Mouse (Mus musculus): ENCODE data around the gene Map4. TPM values are rescaled to one million over a fixed set of nuclear protein-coding genes. Genes with fewer than 3 reads are reported as not detected.

Gene Map4
- total RNA-seq, 2 experiments from 2014 or later: 75.6 to 96.8 TPM

DNA sequence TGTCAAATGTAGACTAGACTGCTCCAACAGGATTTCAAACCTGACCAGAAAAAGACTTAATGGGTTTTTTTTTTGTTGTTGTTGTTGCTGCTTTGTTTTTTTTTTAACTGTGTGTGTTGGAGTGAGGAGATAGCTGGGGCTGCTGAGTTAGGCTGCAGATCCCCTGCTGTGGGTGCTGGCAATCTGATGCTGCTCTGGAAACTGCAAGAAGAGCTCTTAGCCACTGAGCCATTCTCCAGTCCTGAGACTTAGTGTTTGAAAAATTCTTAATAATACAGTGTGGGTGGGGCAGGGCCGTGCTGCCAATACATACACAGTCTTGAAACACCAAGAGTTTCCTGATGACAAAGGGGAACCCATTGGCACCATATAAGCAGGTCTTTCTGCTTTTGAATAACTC lies 70.7 kb downstream of the Map4 start:
- no peak for DNase-seq

DNA sequence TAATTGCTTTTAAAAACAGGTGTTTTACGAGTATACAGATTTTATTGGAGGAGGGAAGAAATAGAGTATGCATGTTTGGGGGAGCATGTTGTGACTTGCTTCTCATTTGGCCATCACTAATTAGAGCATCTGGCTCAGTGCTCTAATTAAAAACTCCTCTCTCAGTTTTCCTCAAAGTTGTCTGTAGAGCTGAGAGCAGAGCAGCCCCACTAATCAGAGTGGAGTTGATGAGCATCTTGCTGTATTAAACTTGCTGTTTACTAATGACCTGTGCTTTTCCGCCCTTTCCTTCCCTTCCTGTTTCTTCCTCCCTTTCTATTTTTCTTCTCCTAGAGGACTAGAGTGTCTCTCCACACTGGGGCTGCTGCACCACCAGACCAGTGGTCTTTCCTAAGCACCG lies 71.2 kb downstream of the Map4 start:
- no peak for DNase-seq

DNA sequence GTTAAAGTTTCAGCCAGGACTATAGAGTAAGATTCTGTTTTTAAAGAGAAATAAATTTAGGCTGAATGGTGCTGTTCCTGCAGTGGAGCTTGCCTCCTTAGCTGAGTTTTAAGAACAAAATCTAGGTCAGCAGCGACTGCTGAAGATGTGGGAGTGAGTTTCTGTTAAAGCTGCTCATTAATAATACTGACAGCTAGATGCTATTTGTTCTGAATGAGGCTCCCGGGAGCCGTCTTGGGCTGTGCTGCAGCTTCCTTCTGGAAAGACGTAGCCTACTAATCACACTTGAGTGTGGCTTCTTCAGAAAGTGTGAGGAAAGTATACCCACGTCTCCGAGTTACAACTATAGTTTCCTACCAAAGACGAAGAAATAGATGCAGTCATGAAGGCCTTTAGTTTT lies 88.0 kb downstream of the Map4 start:
- no peak for DNase-seq

DNA sequence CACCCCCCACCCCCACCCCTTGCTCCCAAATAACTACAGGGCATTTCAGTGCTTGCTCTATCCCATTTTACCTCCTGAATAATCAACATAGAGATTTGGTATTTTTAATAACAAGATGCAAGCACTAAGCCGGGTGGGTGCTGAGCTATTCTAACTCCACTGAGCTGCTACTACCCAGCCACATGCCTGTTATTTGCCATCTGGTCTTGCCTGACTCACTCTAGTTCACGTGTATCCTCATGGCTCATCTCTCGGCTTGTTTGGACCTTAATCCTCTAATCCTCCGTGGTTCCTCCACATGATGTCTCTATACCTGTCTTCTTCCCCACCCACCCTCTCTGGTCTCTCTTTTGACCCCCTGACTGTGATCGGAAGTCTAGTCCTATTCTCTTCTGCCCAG lies 89.1 kb downstream of the Map4 start:
- no peak for DNase-seq

- no peak for DNase-seq
Observed at GRCm38 (mm10) chr9:110021463-110021862, 90.2 kb downstream of the Map4 start.

DNA sequence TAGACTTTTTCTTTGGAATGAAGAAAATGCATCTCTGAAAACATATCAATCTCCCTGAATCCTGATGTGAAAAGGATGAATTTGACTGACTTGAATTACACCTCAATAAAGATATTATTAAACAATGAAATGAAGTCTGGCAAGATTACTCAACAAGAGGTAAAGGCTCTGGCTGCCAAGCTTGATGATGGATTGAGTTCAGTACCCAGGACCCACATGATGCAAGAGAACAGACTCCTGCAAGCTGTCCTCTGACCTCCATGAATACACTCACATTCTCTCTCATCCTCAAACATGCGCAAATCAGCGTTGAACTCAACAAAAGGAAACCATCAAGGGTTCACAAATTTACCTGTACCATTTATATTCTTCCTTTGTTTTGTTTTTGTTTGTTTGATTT lies 90.9 kb downstream of the Map4 start:
- no peak for DNase-seq

GRCm38 (mm10) chr9:110035091-110035490 lies 103.8 kb downstream of the Map4 start:
- DNase-seq: no peak

DNA sequence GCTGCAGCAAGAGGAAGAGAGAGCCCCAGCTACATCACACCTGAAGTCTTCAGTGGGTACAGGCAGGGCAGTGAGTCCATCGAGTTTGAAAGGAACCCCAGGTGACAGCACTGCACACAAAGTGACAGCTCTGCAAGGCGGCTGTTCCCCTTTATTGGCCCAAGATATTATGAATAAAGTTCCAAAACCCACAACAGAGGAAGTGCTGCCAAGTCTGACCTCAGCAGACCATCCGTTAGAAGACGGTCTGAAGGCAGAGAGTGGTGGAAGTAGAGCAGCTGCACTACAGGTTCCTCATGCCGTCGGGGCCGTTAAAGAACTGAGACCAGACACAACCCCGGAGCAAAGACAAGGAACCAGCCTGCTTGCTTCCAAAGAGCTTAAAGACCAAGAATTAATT lies 106.6 kb downstream of the Map4 start:
- DNase-seq: no peak

GRCm38 (mm10) chr9:110038485-110038884 lies 107.2 kb downstream of the Map4 start:
- peak in 1 of 2 experiments; percentile 31 for DNase-seq

GRCm38 (mm10) chr9:110044373-110044772 lies 113.1 kb downstream of the Map4 start:
- no peak for DNase-seq

DNA sequence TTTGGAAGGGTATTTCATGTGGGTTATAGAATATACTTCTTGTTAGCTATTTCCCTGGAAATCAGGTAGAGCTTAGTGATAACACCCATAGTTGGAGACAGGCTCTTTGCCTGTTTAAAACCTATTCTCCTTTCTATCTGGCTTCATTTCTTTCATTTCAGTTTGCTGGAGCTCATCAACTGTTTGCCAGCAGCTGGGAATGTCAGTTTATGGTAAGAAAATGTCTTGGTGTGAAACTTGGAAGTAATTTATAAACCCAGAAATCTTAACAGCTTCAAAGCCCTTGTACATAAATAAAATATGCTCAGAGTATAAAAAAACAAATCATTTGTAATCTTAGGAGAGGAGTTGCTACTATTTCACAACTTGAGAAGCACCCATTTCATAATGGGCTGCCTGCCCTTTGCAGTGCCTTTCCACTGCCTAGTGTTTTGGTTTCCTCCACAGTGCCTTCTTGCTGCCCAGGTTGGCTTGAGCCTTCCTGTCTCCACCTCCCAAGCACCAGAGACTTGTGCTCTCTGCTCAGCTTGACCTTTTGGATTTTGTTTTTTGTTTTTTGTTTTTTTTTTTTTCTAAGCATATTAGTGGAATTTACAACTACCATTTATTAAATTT lies 114.6 kb downstream of the Map4 start:
- DNase-seq: no peak

GRCm38 (mm10) chr9:110047260-110047659 lies 116.0 kb downstream of the Map4 start:
- DNase-seq: no peak

GRCm38 (mm10) chr9:110047857-110048256 lies 116.6 kb downstream of the Map4 start:
- DNase-seq: no peak

- DNase-seq: no peak
Observed at GRCm38 (mm10) chr9:110051184-110051583, 119.9 kb downstream of the Map4 start.

- no peak for DNase-seq
Observed at GRCm38 (mm10) chr9:110051869-110052661, 120.8 kb downstream of the Map4 start.

- no peak for DNase-seq
Observed at GRCm38 (mm10) chr9:110052951-110053304, 121.7 kb downstream of the Map4 start.

- DNase-seq: no peak
Observed at GRCm38 (mm10) chr9:110053305-110054079, 122.2 kb downstream of the Map4 start.

- DNase-seq: no peak
Observed at GRCm38 (mm10) chr9:110054080-110054421, 122.8 kb downstream of the Map4 start.

- no peak for DNase-seq
Observed at GRCm38 (mm10) chr9:110054781-110055180, 123.5 kb downstream of the Map4 start.

GRCm38 (mm10) chr9:110057200-110057599 lies 125.9 kb downstream of the Map4 start:
- DNase-seq: no peak

DNA sequence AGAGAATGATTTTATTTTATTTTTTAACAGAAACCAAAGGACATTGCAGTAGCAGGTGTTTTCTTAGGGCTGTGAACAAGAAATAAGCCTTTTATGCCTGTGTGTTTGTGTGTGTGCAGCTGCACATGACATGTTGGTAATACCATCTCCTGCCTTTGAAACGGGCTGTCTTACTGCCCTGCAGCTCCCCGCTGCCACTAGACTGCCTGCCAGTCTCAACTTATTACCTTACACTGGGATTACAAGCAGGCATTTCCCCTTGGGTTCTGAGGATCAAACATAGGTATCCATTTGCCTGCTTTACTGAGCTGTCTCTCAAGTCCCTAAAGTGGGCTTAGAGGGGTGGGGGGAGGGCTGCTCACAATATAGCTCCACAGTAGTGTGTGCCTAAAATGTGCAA lies 129.5 kb downstream of the Map4 start:
- DNase-seq: no peak

DNA sequence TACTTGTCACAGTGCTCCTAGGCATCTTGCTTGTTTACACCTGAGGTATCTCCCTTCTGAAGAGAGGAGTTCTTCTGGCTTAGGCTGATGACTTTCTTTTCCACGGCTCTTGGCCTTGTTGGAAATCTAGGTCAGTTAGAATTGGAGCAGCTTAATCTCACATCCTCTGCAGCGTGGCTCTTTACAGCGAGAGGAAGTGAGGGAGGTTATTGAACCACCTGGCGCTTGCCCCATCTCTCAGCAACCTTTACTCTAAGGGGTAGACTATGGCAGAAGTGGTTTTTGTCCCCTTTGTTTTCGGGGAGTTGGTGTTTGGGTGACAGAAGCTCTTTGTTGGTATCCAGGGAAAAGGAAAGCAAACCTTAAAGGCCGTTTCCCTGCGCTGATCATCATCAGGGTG lies 131.1 kb downstream of the Map4 start:
- DNase-seq: no peak

DNA sequence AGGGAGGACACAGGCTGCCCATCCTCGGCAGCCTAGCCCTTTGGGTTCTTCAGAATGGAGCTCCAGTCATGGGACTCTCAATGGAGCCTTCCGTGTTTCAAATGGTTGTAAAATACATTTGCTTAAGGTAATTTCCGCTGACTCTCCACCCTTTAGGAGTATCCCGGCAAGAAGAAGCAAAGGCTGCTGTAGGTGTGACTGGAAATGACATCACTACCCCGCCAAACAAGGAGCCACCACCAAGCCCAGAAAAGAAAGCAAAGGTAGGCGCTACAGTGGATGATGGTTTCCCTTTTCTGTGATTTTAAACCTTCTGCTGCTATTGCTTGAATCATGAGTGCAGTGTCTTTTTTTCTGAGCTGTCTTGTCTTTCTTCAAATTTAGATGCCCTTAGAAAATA lies 131.6 kb downstream of the Map4 start:
- DNase-seq: no peak

Data from adrenal gland, postnatal 36 days (tissue).